Mouse (Mus musculus) left cerebral cortex, adult 2 months (tissue): ENCODE data around the gene Ell. TPM values are rescaled to one million over a fixed set of nuclear protein-coding genes. Genes with fewer than 3 reads are reported as not detected.
A peak's percentile ranks its signal among the peaks of the same experiment; 100 is the strongest.

Source experiments
- DNase-seq, 2 experiments: peaks; one replicate each; pipeline ENCODE4 v3.0.0; 2021 to 2022; ENCODE audit warnings: low spot score in 2 of 2, mixed read lengths in 1 of 2; ENCODE audit errors: extremely low spot score in 1 of 2
- H3K27ac ChIP-seq: fragments of 200-600 bp; 2 replicates; pipeline ENCODE4 v1.8.1; 2022
- H3K4me3 ChIP-seq: fragments of 200-600 bp; 2 replicates; pipeline ENCODE4 v1.8.1; 2022
- CTCF ChIP-seq: fragments of 200-600 bp; IDR thresholded peaks from 2 replicates; pipeline ENCODE4 v1.8.1; 2022; ENCODE audit warnings: antibody characterized with exemption, mild to moderate bottlenecking, moderate library complexity
- intact Hi-C: fragments of 180-260 bp; cut with DNase I; formaldehyde crosslinking; loops from one replicate; pipeline ENCODE4 v1.15.1; 2025
- total RNA-seq, 2 experiments: library from RNA; stranded (reverse); gene quantifications; 2 replicates each; pipeline ENCODE4 v1.2.3; 2021

The Ell gene
- total RNA-seq, 2 experiments from 2014 or later: 18.6 to 20.8 TPM

DNA sequence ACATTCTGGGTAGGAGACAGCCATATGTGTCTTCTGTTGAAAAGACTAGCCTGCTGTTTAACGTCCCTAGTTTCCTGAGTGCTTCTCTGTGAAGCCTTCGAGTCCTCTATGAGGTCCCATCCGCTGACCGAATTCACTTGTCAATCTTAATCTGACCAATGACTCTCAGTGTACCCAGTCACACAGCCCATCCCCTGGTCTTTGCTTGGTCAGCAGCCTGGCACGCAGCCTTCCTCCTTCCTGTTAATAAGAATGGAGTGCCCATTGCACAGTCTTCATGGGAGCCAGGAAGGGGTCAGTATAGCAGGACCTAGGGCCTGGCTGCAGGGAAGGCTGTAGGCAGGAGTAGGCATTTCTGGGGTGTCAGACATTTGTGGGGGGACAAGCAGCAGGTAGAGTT lies 75.2 kb downstream of the Ell start:
- intact Hi-C loops: no loop called here

DNA sequence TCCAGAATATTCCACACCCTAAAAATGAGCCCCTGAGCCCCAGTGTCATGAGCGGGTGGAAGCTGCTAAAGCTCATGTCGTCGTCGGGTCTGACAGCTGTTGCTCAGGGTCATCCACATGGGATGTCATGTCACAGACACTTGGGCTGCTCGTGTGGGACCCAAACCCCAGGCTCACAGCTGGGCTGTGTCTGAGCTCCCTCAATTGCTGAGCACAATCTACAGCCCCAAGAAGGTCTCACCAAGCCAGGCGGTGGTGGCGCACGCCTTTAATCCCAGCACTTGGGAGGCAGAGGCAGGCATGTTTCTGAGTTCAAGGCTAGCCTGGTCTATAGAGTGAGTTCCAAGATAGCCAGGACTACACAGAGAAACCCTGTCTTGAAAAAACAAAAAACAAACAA lies 76.0 kb downstream of the Ell start:
- TF ChIP-seq CTCF: no peak
- Histone ChIP-seq H3K4me3 (no peak overlapping the region), H3K27ac (no peak overlapping the region)
- intact Hi-C loops: no loop called here
- DNase-seq: no peak

More for the DNA sequence above, 75.2 kb downstream of the Ell start:
- Histone ChIP-seq H3K27ac (no peak overlapping the region), H3K4me3 (no peak overlapping the region)
- no peak for TF ChIP-seq CTCF
- DNase-seq: no peak

DNA sequence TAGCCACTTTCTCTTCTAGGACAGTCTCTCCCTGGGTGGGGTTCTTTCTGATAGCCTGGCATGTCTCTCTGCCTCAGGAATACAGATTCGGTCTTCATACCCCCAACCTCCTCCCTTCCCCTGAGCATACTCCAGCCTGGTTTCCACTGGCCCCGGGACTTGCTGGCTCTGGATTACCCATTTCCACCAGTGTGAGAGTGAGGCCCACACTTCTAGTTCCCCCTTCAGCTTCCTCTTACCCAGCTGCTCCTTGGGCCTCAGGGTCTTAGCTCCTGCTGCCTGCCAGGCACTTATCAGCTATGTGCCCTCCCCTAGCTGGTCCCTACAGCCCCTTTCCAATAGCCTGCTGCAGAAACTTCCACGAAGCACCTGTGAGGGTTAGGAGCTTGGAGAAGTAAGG lies 76.6 kb downstream of the Ell start, which contains the start of gene Lrrc25:
Gene Lrrc25 (plus strand): TSS at position 262 of the 400 bp plus-strand sequence.
- TF ChIP-seq CTCF: no peak
- Histone ChIP-seq H3K4me3 (no peak within 1 kb of the TSS), H3K27ac (no peak within 1 kb of the TSS)
- intact Hi-C loops: no loop called here
- DNase-seq: no peak

DNA sequence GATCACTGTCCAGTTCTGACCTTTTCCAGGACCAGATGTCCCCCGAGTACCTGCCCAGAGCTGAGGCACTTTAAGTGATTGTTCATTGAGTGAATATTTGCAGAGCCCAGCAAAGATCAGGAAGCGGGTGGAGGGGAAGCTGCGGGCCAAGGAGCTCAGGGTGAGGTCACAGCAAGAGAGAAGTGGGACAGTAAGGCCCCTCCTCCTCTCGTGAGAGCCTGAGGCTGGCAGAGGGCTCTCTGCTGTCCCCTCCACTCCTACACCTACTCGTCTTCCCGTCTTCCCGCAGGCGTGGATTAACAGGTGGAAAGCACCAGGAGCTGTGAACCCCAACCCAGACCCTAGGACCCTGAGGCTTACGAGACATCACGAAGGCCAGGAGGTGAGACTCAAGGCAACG lies 77.4 kb downstream of the Ell start:
- DNase-seq: no peak
- intact Hi-C loops: no loop called here
- Histone ChIP-seq H3K4me3 (no peak overlapping the region), H3K27ac (no peak overlapping the region)
- TF ChIP-seq CTCF: no peak

DNA sequence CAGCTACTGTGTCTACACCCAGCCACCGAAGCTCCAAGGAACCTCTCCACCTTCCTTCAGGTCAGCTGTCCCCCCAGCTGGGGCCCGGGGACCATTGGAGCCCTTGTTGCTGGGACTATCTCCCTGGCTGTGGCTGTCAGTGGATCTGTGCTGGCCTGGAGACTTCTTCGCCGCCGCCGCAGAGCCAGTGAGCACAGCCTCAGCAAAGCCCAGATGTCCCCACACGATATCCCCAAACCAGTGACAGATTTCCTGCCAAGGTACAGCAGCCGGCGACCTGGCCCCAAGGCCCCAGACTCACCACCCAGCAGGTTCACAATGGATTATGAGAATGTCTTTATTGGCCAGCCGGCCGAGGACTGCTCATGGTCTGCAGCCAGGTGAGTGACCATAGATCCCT lies 78.7 kb downstream of the Ell start:
- intact Hi-C loops: no loop called here
- Histone ChIP-seq H3K27ac (no peak overlapping the region), H3K4me3 (no peak overlapping the region)
- TF ChIP-seq CTCF: no peak
- DNase-seq: no peak

DNA sequence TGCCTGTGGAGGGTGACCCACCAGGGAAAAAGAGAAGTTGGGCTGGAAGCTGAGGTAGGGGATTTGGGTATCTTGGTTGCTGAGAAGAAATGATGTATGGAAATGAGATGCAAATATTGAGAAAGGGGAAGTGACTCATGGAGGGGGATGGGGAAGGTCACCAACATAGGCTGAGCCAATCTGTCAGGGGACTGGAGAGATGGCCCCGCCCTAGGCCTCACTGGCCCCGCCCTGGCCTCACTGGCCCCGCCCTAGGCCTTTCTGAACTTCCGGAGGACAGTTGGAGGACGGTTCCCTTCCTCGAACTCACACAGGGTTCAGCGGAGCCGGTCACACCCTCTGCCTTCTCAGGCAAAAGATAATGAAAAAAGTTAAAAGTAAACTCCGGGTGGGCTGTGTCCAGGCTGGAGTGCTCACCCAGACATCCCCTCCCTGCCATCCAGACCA lies 79.7 kb downstream of the Ell start:
- Histone ChIP-seq H3K4me3 (no peak overlapping the region), H3K27ac (no peak overlapping the region)
- no peak for TF ChIP-seq CTCF
- intact Hi-C loops: no loop called here
- no peak for DNase-seq

DNA sequence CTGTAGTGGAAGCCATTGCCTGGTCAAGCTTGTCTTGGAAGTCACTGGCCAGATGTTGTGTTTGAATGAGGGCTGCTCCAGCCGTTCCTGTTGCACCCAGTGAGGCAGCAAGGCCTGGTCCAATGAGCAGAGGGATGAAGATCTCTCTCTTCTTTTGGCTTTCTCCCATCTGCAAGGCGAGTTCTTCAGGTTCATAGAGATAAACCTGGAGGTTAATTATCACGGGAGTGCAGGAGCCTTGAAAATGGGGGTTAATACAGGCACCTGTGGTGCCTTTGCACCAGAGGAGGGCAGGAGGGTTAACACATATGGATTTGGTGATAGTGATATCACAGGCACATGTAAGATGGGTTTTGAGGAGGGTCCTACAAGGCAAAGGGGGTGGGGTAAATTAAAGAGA lies 83.0 kb downstream of the Ell start:
- intact Hi-C loops: no loop called here

DNA sequence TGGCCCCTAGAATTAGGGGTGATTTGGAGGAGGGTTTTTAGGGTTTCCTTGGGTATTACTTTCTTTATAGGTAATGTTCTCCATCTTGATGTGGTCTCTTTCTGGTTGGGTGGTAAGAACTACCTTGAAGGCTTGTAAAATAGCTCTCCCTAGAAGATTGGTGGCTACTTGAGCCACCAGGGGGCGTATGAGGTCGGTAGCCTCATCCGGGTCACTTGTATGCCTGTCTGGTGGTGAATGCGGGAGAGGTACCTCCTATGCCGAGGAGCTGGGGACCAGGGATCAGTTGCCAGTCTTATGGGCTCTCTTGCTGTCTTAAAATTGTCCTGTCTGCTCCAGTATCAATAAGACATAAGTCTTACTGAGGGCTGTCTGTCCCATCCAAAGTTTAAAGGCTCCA lies 85.8 kb downstream of the Ell start:
- intact Hi-C loops: no loop called here
- DNase-seq: no peak
- Histone ChIP-seq H3K27ac (no peak overlapping the region), H3K4me3 (no peak overlapping the region)
- peak; percentile 52 for TF ChIP-seq CTCF

More for the DNA sequence above, 83.0 kb downstream of the Ell start:
- no peak overlapping the region for H3K4me3 ChIP-seq
- DNase-seq: no peak
- H3K27ac ChIP-seq: no peak overlapping the region
- no peak for TF ChIP-seq CTCF

DNA sequence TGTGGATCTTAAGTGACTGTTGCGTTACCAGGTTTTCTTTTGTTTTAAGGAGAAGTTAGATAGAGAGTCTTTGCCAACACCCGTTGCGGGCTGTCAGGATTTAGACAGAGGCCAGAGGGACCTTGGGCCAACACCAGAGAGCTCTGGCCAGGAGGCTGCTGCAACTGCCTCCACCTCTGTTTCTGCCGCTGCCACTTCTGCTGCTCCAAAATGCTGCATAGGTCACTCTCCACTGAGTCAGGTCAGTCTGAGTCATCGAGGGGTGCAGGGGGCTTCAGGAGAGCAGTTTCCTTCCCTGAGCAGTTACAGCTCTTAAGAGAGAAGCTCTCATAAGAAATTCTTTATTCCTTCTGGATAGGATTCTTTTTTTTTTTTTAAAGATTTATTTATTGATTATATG lies 87.8 kb downstream of the Ell start:
- intact Hi-C loops: no loop called here
- Histone ChIP-seq H3K4me3 (no peak overlapping the region), H3K27ac (no peak overlapping the region)
- TF ChIP-seq CTCF: no peak
- DNase-seq: no peak

DNA sequence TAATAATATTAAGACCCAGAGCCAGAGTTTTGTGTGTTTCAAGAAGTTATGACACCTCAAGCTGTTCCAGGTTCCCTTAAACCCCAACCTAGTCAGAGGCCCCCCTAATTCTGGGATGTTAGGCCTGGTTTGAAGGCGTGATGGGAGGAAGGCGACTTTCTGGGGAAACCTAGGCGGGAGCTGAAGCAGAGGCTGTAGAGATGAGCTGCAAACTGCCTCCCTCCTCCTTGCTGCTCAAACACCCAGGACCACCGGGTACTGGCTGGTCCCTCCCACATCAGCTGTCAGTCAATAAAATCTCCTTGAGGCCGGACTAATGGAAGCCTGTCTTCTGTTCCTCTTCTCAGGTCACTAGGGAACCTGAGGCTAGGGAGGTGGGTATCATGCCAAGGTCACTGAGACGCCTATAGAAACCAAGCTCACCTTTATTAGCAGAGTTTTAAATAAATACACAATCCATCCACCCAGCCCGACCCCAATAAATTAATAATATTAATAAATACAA lies 89.8 kb downstream of the Ell start:
- Histone ChIP-seq H3K4me3 (peak overlapping the region; percentile 56; the same call in 1 of the 2 replicates), H3K27ac (peak overlapping the region; percentile 87)
- DNase-seq: no peak
- intact Hi-C loops: loop anchor here (2.0 kb wide), 1 partner anchor 16 kb away; no protein-coding TSS in a partner anchor
- no peak for TF ChIP-seq CTCF

DNA sequence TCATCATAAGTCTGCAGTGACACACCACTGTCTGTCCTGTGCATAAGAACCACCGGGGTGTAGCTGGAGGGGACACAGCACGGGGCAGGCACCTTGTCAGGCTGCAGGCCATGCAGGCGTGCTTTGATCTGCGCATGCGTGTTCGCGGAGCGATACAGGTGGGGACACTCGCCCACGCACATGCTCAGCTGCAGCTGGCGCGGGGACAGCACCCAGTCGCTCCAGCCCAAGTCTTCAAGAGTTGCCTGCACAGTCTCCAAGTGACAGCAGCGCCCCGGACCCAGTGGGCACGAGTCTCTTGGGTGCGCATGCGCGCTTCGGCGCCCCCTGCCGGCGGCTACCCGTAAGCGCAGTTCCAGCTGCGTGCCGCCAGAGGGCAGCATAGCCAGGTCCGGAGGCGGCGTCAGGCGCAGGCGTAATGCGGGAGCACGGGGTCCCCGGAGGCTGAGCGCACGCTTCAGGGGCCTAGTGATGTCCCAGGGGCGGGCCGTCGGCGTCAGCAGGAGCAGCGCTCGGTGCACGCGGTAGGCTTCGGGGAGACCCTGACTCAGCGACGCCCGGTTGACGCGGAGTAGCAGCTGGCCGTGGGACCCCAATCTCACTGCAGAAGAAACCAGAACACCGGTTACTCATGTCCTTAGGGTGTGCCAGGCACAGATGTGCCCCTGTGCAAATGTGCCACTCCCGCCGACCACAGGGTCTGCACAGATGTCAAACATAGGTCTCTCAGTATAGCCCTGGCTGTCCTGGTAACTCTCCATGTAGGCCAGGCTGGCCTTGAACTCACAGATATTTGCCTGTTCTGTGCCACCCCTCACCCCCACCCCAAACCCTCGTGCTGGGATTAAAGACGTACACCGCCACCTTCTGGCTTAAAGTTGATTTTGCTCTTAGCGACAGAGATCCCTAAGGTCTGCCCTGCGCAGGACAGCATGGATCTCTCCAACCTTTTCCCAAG lies 90.6 kb downstream of the Ell start:
- DNase-seq: peak; percentile 94 to 96
- peak overlapping the region; percentile 56 for H3K4me3 ChIP-seq
- intact Hi-C loops: loop anchor here (2.0 kb wide), 2 partner anchors 17 to 23 kb away; no protein-coding TSS in a partner anchor
- peak; percentile 10 for TF ChIP-seq CTCF
- H3K27ac ChIP-seq: peak overlapping the region; percentile 87

DNA sequence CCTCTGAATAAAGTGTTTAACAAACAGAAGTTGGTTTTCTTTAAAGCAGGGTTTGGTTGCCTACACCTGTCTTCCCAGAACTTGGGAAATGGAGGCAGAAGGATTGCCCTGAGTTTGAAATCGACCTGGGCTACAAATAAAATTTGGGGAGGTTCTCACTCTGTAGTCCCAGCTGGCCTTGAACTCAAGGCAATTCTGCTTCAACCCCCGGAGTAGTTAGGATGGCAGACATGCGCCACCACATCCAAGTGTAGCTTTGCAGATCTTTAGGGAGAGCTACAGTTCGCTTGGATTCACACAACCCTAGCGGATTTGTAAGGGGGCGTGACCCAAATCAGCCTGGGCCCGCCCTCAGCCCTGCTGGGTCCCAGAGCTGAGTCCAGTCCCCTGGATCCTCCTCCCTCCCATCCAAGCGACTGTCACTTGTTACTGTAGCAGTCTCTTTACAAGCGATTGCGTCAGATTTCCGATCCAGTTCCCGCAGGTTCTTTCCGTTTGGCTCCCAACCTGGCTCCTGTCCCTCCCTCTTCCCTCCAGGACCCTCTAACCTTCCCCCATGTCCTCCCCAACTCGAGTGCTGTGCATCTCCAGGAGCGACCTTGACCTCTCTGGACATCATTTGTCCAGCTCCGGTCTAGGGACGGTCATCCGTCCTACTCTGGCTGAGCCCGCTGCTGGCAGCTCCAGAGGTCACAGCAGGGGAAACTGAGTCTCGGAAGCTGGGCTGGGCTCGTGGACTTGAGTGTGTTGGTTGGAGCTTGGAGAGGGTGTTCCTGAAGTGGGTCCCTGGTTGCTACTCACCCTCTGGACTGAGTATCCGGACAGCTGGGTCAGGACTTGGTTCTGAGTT lies 91.5 kb downstream of the Ell start:
- peak overlapping the region; percentile 87 for H3K27ac ChIP-seq
- H3K4me3 ChIP-seq: no peak overlapping the region
- DNase-seq: peak in 1 of 2 experiments; percentile 24
- intact Hi-C loops: loop anchor here (2.0 kb wide), 1 partner anchor 22 kb away; no protein-coding TSS in a partner anchor
- no peak for TF ChIP-seq CTCF
